Mouse (Mus musculus) duodenum, adult 2 months (tissue): Measurements from ENCODE around the gene Hsd3b6. TPM values are rescaled to one million over a fixed set of nuclear protein-coding genes. Genes with fewer than 3 reads are reported as not detected.

Experiments used
- polyA plus RNA-seq: library from polyadenylated mRNA; depleted of rRNA; stranded (reverse); fragments of >200 nt; gene quantifications from 2 replicates; pipeline ENCODE4 v1.2.3, GENCODE M21; 2012; ENCODE audit warnings: low replicate concordance; rRNA removed

Hsd3b6 gene
- not detected in 2 replicates for polyA plus RNA-seq

GRCm38 (mm10) chr3:98814101-98814670 is at the start of gene Hsd3b6:
Gene Hsd3b6, minus strand, starts transcription at chr3:98814443.

GRCm38 (mm10) chr3:98859576-98859975 is 45.3 kb upstream of the Hsd3b6 start, which contains the start of gene Hsd3b1:
Gene Hsd3b1, minus strand, starts transcription at chr3:98859794.

Other genes with a start within 250 kb of the Hsd3b6 start
- gene Gm10681, start 225.6 kb downstream of the Hsd3b6 start, polyA plus RNA-seq: not detected in 2 replicates
- gene Hsd3b5, start 184.2 kb downstream of the Hsd3b6 start, polyA plus RNA-seq: not detected in 2 replicates
- gene Hsd3b2, start 89.9 kb downstream of the Hsd3b6 start, polyA plus RNA-seq: 0.27 and 0.82 TPM in 2 replicates
- gene Hsd3b3, start 51.3 kb downstream of the Hsd3b6 start, polyA plus RNA-seq: 6.1 and 6.9 TPM in 2 replicates
- gene Hsd3b1, start 45.4 kb upstream of the Hsd3b6 start, polyA plus RNA-seq: 1.2 and 1.6 TPM in 2 replicates
- gene Hao2, start 78.8 kb upstream of the Hsd3b6 start, polyA plus RNA-seq: not detected in 2 replicates